Mouse (Mus musculus) adrenal gland, adult 18-20 months (tissue): Measurements from ENCODE around the gene Fam111a. TPM values are rescaled to one million over a fixed set of nuclear protein-coding genes. Genes with fewer than 3 reads are reported as not detected.
A peak's percentile ranks its signal among the peaks of the same experiment; 100 is the strongest.
"Not testable (repeated sequence)": the region's sequence is repeated elsewhere in the genome, so short reads cannot be mapped to it uniquely, and the experiment has no call there.

Experiments used
- DNase-seq, 2 experiments: peaks; one replicate each; pipeline ENCODE4 v3.0.0; 2021 to 2022; ENCODE audit warnings: low spot score in 2 of 2
- long read RNA-seq, 2 experiments: library from polyadenylated mRNA; stranded (forward); transcript quantifications; one replicate each; pipeline ENCODE4 v2.0.0; 2021
- total RNA-seq, 2 experiments: library from RNA; stranded (reverse); gene quantifications; 1 replicate in 1 of 2; 2 replicates in 1 of 2; pipeline ENCODE4 v1.2.3; 2021

Gene Fam111a
- total RNA-seq: 1 to 10 TPM; 3.2 to 4.8 TPM
- long read RNA-seq, experiment 1, partial matches to known transcripts: 0 of 2 reads
- long read RNA-seq, experiment 1, other reads (novel, unspliced or antisense): 0 of 2 reads
- long read RNA-seq, experiment 2, partial matches to known transcripts: 0 of 3 reads
- long read RNA-seq, experiment 2, other reads (novel, unspliced or antisense): 1 of 3 reads

DNA sequence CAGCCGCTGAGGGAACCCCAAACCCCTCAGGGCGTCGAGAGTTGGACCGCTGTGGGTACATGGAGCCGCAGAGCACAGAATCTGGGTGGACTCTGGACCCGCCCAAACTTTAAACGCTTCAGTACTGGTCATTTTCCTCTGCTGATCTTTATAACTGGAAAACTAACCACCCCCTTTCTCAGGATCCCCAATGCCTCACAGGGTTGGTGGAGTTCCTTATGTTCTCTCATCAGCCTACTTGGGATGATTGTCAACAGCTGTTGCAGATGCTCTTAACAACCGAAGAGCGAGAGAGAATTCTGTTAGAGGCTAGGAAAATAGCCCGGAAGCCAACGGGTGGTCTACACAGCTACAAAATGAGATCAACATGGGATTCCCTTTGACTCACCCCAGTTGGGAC, at the start of gene Fam111a:
TSS of gene Fam111a (plus strand) at position 301 of the 400 bp plus-strand sequence.
- not testable (repeated sequence) for DNase-seq

GRCm38 (mm10) chr19:12496241-12496640, 49.3 kb upstream of the Fam111a start:
- DNase-seq: no peak

DNA sequence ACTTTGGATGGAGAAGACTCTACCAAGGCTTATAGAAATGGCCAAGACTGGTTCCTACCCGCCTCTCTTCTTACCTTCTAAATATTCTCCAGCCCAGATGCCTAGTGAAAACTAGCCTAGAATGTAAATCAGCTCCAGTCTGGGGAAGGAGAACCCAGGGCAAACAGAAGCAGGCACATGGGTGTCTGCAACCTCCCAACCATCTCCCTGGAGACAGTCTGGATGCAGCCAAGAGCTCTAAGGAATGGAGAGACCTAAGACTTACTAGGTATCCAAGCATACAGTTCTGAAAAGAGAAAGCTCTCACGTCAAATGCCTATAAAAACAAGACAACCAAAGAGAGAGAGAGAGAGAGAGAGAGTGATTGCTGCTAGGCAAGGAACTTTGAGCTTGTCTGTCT, 47.6 kb upstream of the Fam111a start:
- no peak for DNase-seq

GRCm38 (mm10) chr19:12498321-12498720, 47.2 kb upstream of the Fam111a start:
- DNase-seq: no peak

GRCm38 (mm10) chr19:12498941-12499340, 46.6 kb upstream of the Fam111a start:
- DNase-seq: no peak

GRCm38 (mm10) chr19:12499485-12499884, 46.1 kb upstream of the Fam111a start:
- DNase-seq: no peak

- no peak for DNase-seq
Measured at GRCm38 (mm10) chr19:12500124-12500523, 45.4 kb upstream of the Fam111a start.

DNA sequence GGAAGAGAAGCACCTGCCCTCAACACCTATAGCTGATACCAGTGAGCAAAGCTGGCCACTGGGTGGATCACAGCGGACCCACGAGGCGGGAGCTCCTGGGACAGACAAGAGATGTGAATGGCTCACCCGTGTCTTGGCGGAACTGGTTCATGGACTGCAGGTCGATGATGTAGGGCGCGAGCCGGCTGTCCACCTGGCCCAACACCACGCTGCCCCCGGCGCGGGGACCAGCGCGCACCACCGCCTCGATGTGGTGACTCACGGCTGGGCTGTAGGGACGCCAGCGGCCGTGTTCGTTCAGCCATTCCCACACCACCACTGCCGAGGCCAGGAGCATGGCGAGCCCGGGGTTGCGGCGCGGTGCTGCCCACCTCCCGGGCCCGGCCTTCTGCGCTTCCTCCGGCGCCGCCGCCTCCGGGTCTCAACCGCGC, 44.6 kb upstream of the Fam111a start:
- peak; percentile 59 to 64 for DNase-seq

DNA sequence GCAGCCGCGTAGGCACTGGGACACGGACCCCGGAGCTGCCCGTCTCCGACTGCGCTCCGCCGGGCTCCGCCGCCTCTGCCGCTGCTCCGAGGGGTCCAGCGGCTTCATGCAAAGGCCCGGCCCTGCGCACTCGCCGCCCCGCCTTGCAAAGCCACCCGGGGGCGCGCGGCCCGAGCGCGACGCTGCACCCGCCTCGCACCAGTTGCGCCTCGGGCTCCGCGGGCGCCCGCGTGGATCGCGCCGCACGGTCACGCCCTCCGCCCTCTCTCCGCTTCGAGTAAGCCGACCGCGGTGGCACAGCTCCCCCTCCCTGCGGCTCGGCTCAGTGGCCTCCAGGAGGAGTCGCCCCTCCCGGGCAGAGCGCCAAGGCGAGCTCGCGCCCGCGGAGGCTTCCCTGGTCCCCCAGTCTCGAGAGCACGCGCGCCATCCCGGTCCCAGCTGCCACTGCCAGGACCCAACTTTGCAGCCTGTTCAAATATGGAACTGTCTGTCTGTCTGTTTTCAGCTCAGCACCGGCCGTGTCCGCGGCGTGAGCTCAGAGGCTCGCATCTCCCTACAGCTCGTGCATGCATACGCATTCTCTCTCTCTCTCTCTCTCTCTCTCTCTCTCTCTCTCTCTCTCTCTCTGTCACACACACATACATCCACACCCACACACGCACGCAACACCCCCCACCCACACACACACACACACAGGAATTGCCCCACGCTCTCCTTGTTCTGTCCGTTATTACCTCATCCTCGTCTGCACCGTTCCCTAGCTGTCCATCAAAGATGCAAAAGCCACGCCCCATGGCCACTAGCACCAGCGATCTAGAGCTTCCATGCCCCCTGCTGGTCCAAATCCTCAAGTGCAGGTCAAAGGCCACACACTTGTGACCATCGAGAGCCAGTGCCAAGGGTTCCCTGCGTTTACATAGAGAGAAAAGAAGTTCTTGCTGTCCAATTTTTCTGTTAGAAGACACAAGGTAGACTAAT, 43.9 kb upstream of the Fam111a start, which contains the start of gene Dtx4:
TSS of gene Dtx4 (minus strand) at position 85 of the 978 bp plus-strand sequence.
- DNase-seq: peak; percentile 93

GRCm38 (mm10) chr19:12502756-12503155, 42.8 kb upstream of the Fam111a start:
- no peak for DNase-seq

GRCm38 (mm10) chr19:12514621-12515020, 30.9 kb upstream of the Fam111a start:
- DNase-seq: no peak

GRCm38 (mm10) chr19:12517671-12518540, 27.6 kb upstream of the Fam111a start:
- peak; percentile 28 to 49 for DNase-seq

DNA sequence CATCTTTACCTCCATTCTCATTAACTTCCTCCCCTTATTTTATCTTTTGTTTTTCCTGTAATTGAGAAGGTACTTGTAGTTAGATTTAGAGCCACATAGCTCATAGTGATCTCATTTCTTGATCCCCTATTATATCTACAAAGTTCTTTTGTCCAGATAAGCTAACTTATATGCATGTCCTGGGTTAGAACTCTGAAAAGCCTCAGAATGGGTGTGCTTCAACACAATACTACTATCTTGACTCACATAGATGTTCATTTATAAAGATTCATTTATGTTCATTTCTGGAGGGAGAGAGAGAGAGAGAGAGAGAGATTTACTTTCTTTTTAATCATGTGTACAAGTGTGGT, 27.0 kb upstream of the Fam111a start:
- no peak for DNase-seq

- no peak for DNase-seq
Measured at GRCm38 (mm10) chr19:12523377-12523776, 22.2 kb upstream of the Fam111a start.

DNA sequence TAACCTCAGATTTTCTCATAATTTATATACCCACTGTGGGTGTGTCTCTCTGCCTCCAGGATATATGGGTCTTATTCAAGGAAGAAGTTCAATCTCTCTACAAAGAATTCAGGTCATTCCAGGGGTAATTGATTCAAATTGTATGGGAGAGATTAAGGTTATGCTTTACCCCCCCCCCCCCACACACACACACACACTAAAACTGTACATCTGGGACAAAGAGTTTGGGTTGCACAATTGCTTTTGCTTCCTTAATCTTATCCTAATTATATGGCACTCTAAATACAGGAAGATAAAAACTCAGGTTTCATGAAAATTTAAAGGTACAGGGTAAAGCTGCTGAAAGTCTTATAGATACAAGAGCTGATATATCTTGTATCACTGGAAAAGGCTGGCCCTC, 8.4 kb upstream of the Fam111a start:
- DNase-seq: no peak

DNA sequence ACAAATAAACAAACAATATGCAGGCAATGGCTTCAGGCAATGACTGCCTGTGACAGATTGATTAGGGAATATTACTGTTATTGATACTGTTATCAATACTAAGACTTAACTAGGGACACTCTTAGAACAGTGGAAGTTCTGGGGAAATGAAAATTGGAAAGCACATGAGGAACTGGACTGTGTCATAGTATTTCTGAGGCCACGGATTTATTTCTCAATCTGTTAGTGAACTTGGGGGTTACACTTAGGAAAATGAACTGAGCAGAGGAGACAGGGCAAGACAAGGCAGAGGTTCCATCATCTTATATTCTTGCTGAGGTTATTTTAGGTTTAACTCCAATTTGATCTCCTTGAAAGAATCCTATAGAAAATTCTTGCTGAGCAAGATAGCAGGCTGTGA, 5.6 kb upstream of the Fam111a start:
- no peak for DNase-seq

- no peak for DNase-seq
Measured at GRCm38 (mm10) chr19:12540727-12541126, 4.8 kb upstream of the Fam111a start.

GRCm38 (mm10) chr19:12541644-12542043, 3.9 kb upstream of the Fam111a start:
- DNase-seq: no peak

- DNase-seq: peak in 1 of 2 experiments; percentile 34
Measured at GRCm38 (mm10) chr19:12549166-12549565, 3.6 kb downstream of the Fam111a start.

- DNase-seq: no peak
Measured at GRCm38 (mm10) chr19:12550005-12550942, 4.7 kb downstream of the Fam111a start.
